Mouse (Mus musculus) ES-E14 (cell line): Measurements from ENCODE around the gene Il18rap. TPM values are rescaled to one million over a fixed set of nuclear protein-coding genes. Genes with fewer than 3 reads are reported as not detected.

Experiments used
- DNase-seq: peaks from one replicate; pipeline ENCODE4 v3.0.0-alpha.2; 2013; ENCODE audit warnings: low read depth, low spot score
- H3K27ac ChIP-seq: 2 replicates; pipeline ENCODE4 v1.5.1; 2012; ENCODE audit warnings: low read depth, mild to moderate bottlenecking, low read length, moderate library complexity, mixed read lengths; ENCODE audit not compliant: poor library complexity, insufficient read depth, severe bottlenecking
- H3K36me3 ChIP-seq: 2 replicates; pipeline ENCODE4 v1.6.1; 2012; ENCODE audit warnings: mild to moderate bottlenecking, low read length, moderate library complexity, mixed read lengths; ENCODE audit not compliant: control insufficient read depth, poor library complexity, insufficient read depth, severe bottlenecking
- H3K4me1 ChIP-seq, 2 experiments: fragments of 150-350 bp in 1 of 2; sonication (generic) in 1 of 2; 2 replicates each; pipeline ENCODE4 v1.6.1; 2012; ENCODE audit warnings: low read length in 2 of 2, mild to moderate bottlenecking in 1 of 2, mixed read lengths in 1 of 2; ENCODE audit not compliant: control insufficient read depth in 2 of 2, insufficient read depth in 2 of 2, poor library complexity in 1 of 2
- H3K4me3 ChIP-seq, 2 experiments: fragments of 150-350 bp in 1 of 2; sonication (generic) in 1 of 2; 2 replicates each; pipeline ENCODE4 v1.5.1; 2012; ENCODE audit warnings: low read length in 2 of 2, low read depth in 1 of 2, mild to moderate bottlenecking in 1 of 2, mixed read lengths in 1 of 2; ENCODE audit not compliant: insufficient read depth in 1 of 2, poor library complexity in 1 of 2, severe bottlenecking in 1 of 2
- H3K9ac ChIP-seq: 2 replicates; pipeline ENCODE4 v1.6.1; 2012; ENCODE audit warnings: low read depth, mild to moderate bottlenecking, low read length, mixed read lengths; ENCODE audit not compliant: poor library complexity, insufficient read depth, severe bottlenecking
- H3K9me3 ChIP-seq: fragments of 150-350 bp; sonication (generic); 2 replicates; pipeline ENCODE4 v1.6.1; 2012; ENCODE audit warnings: low read depth, mild to moderate bottlenecking, low read length; ENCODE audit not compliant: control insufficient read depth, insufficient read depth
- CHD2 ChIP-seq: IDR thresholded peaks from 2 replicates; pipeline ENCODE4 v1.6.1; 2014; ENCODE audit warnings: mild to moderate bottlenecking, low read depth, low read length, inconsistent platforms
- HCFC1 ChIP-seq: IDR thresholded peaks from 2 replicates; pipeline ENCODE4 v1.6.1; 2012; ENCODE audit warnings: low read length, inconsistent platforms, borderline replicate concordance; ENCODE audit not compliant: insufficient read depth
- MAFK ChIP-seq: IDR thresholded peaks from 2 replicates; pipeline ENCODE4 v1.6.1; 2014; ENCODE audit warnings: mild to moderate bottlenecking, low read depth, low read length, inconsistent platforms; ENCODE audit not compliant: insufficient read depth
- ZC3H11A ChIP-seq: IDR thresholded peaks from 2 replicates; pipeline ENCODE4 v1.6.1; 2012; ENCODE audit warnings: low read depth, mild to moderate bottlenecking, inconsistent platforms, low read length, borderline replicate concordance
- ZNF384 ChIP-seq: IDR thresholded peaks from 2 replicates; pipeline ENCODE4 v1.6.1; 2012; ENCODE audit warnings: low read depth, low read length, inconsistent platforms
- in situ Hi-C, 2 experiments: fragments of 600-800 bp; cut with MboI; formaldehyde crosslinking; loops; one replicate each; pipeline ENCODE4 v1.15.1; 2025; ENCODE audit warnings: low sequenced_read_pairs in 2 of 2, inconsistent platforms in 1 of 2; ENCODE audit not compliant: unreplicated experiment in 2 of 2
- total RNA-seq: library from RNA; depleted of rRNA; stranded (reverse); fragments of 300-350 nt; gene quantifications from 2 replicates; pipeline ENCODE4 v1.2.3, GENCODE M21; 2012

Gene Il18rap
- total RNA-seq, 1 experiment: 0.89 TPM

- no peaks in the 10 kb centered on the region for H3K36me3 ChIP-seq
- H3K9ac ChIP-seq: no peak overlapping the region
- DNase-seq: no peak
- in situ Hi-C loops: no loop called here
- TF ChIP-seq HCFC1 (no peak), CHD2 (no peak), MAFK (no peak), ZNF384 (no peak), ZC3H11A (no peak)
- H3K4me3 ChIP-seq: no peak overlapping the region
- no peak overlapping the region for H3K27ac ChIP-seq
- H3K9me3 ChIP-seq: no peaks in the 10 kb centered on the region
- no peaks in the 10 kb centered on the region for H3K4me1 ChIP-seq
Observed at GRCm38 (mm10) chr1:40476756-40477155, 38.4 kb upstream of the Il18rap start.

GRCm38 (mm10) chr1:40479505-40479923 lies 35.6 kb upstream of the Il18rap start:
- no peak for TF ChIP-seq ZC3H11A
- no peak for TF ChIP-seq CHD2
- no peak for TF ChIP-seq HCFC1
- TF ChIP-seq ZNF384: no peak
- TF ChIP-seq MAFK: no peak
- Histone ChIP-seq H3K9me3 (no peaks in the 10 kb centered on the region), H3K4me1 (no peaks in the 10 kb centered on the region)

GRCm38 (mm10) chr1:40494594-40494993 lies 20.6 kb upstream of the Il18rap start:
- no peak for DNase-seq
- Histone ChIP-seq H3K9me3 (no peaks in the 10 kb centered on the region), H3K4me1 (no peaks in the 10 kb centered on the region), H3K9ac (no peak overlapping the region), H3K4me3 (no peak overlapping the region), H3K36me3 (no peaks in the 10 kb centered on the region), H3K27ac (no peak overlapping the region)
- in situ Hi-C loops: no loop called here
- TF ChIP-seq ZNF384: no peak
- no peak for TF ChIP-seq ZC3H11A
- no peak for TF ChIP-seq HCFC1
- TF ChIP-seq CHD2: no peak
- no peak for TF ChIP-seq MAFK

More at GRCm38 (mm10) chr1:40479505-40479923, 35.6 kb upstream of the Il18rap start:
- no peaks in the 10 kb centered on the region for H3K36me3 ChIP-seq
- no peak overlapping the region for H3K4me3 ChIP-seq
- no peak for DNase-seq
- no peak overlapping the region for H3K27ac ChIP-seq
- in situ Hi-C loops: no loop called here
- H3K9ac ChIP-seq: no peak overlapping the region

- no peak for DNase-seq
- no peaks in the 10 kb centered on the region for H3K36me3 ChIP-seq
- TF ChIP-seq MAFK (no peak), ZC3H11A (no peak), CHD2 (no peak), ZNF384 (no peak), HCFC1 (no peak)
- H3K4me1 ChIP-seq: no peaks in the 10 kb centered on the region
- H3K27ac ChIP-seq: no peak overlapping the region
- in situ Hi-C loops: no loop called here
- H3K4me3 ChIP-seq: no peak overlapping the region
- no peak overlapping the region for H3K9ac ChIP-seq
- no peaks in the 10 kb centered on the region for H3K9me3 ChIP-seq
Observed at GRCm38 (mm10) chr1:40499708-40500107, 15.5 kb upstream of the Il18rap start.

- no peak for DNase-seq
- Histone ChIP-seq H3K36me3 (no peaks in the 10 kb centered on the region), H3K4me1 (no peaks in the 10 kb centered on the region), H3K4me3 (no peak overlapping the region), H3K27ac (no peak overlapping the region), H3K9ac (no peak overlapping the region), H3K9me3 (no peaks in the 10 kb centered on the region)
- in situ Hi-C loops: no loop called here
- TF ChIP-seq ZNF384: no peak
- TF ChIP-seq ZC3H11A: no peak
- TF ChIP-seq CHD2: no peak
Observed at GRCm38 (mm10) chr1:40501126-40501525, 14.0 kb upstream of the Il18rap start.
